Mouse (Mus musculus) liver, adult 2 months (tissue): ENCODE measurements around the gene Sdcbp2.

Experiments used
- CTCF ChIP-seq: fragments of 200-500 bp; IDR thresholded peaks from 2 replicates; pipeline ENCODE4 v1.5.1; 2011; ENCODE audit warnings: low read depth, low read length, control low read depth
- POLR2A ChIP-seq: fragments of 200-500 bp; IDR thresholded peaks from 2 replicates; pipeline ENCODE4 v1.6.1; 2011; ENCODE audit warnings: low read length, control low read depth; ENCODE audit not compliant: insufficient read depth; ENCODE audit errors: extremely low read depth

DNA sequence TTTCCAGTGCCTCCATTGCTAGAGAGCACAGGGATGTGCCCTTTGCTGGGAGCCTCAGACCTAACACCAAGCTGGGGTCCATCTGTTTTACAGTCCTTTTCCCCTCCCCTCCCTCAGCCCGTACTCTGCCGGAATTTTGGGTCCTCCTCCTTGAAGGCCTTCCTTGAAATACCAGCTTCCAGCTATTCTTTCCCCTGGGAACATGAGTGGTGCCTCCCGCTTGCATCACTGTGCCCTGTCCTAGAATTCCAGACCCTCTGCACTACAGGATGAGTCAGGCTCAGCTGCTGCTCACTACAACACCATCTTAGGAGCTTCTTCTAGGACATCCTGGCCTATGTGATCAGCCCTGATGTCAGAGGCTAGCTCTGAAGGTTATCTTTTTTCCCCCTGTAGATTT, 51.4 kb downstream of the Sdcbp2 start:
- TF ChIP-seq POLR2A (no peak), CTCF (no peak)
